Mouse (Mus musculus) heart, postnatal 0 days (tissue): ENCODE measurements around the gene Syn2. TPM values are rescaled to one million over a fixed set of nuclear protein-coding genes. Genes with fewer than 3 reads are reported as not detected.
A peak's percentile ranks its signal among the peaks of the same experiment; 100 is the strongest.

Source experiments
- ATAC-seq: fragments of 200-750 bp; cut with Nextera tagmentation; 2 replicates; pipeline ENCODE4 v1.8.0; 2017; ENCODE audit warnings: low read depth, moderate number of reproducible peaks, moderate library complexity; ENCODE audit not compliant: insufficient read depth
- DNase-seq: peaks from one replicate; pipeline ENCODE4 v3.0.0-alpha.2; 2016; ENCODE audit warnings: low spot score
- H3K27ac ChIP-seq: fragments of 300-500 bp; sonication (generic); 2 replicates; pipeline ENCODE4 v1.5.1; 2014; ENCODE audit warnings: low read depth, mild to moderate bottlenecking
- H3K27me3 ChIP-seq: fragments of 300-500 bp; sonication (generic); 2 replicates; pipeline ENCODE4 v1.6.1; 2014; ENCODE audit warnings: low read length, mixed read lengths; ENCODE audit not compliant: control insufficient read depth, insufficient read depth
- H3K36me3 ChIP-seq: fragments of 300-500 bp; sonication (generic); replicated peaks from 2 replicates; pipeline ENCODE4 v1.6.1; 2014; ENCODE audit warnings: low read length, mixed read lengths; ENCODE audit not compliant: control insufficient read depth, insufficient read depth
- H3K4me1 ChIP-seq: fragments of 300-500 bp; sonication (generic); 2 replicates; pipeline ENCODE4 v1.6.1; 2014; ENCODE audit warnings: antibody characterized with exemption; ENCODE audit not compliant: control insufficient read depth, insufficient read depth
- H3K4me2 ChIP-seq: fragments of 300-500 bp; sonication (generic); 2 replicates; pipeline ENCODE4 v1.6.1; 2014; ENCODE audit warnings: low read depth, mild to moderate bottlenecking, low read length, moderate library complexity
- H3K4me3 ChIP-seq: fragments of 300-500 bp; sonication (generic); 2 replicates; pipeline ENCODE4 v1.5.1; 2014; ENCODE audit warnings: low read depth, low read length
- H3K9ac ChIP-seq: fragments of 300-500 bp; sonication (generic); replicated peaks from 2 replicates; pipeline ENCODE4 v1.6.1; 2014; ENCODE audit warnings: low read depth, low read length, mixed read lengths
- H3K9me3 ChIP-seq: fragments of 300-500 bp; sonication (generic); replicated peaks from 2 replicates; pipeline ENCODE4 v1.6.1; 2016; ENCODE audit warnings: low read length; ENCODE audit not compliant: control insufficient read depth
- CTCF ChIP-seq: IDR thresholded peaks from 2 replicates; pipeline ENCODE4 v1.5.1; 2016; ENCODE audit warnings: antibody characterized with exemption, control low read depth, low read depth
- EP300 ChIP-seq: IDR thresholded peaks from 2 replicates; pipeline ENCODE4 v1.6.1; 2016; ENCODE audit warnings: antibody characterized with exemption, low read depth
- WGBS: fragments of 180-500 bp; shearing (Covaris S2); extraction: QIAGEN DNeasy Blood & Tissue Kit; methylation state at CpG from one replicate; pipeline ENCODE4 v1.1.7; 2014; 5-methylcytosine and 5-hydroxymethylcytosine counted together
- polyA plus RNA-seq: library from polyadenylated mRNA; unstranded; fragments of >200 nt; fragmentation: Nextera tagmentation; extraction: Ambion mirVana; gene quantifications from 2 replicates; pipeline ENCODE4 v1.2.1, GENCODE M21; 2015
- total RNA-seq: library from RNA; depleted of rRNA; stranded (reverse); fragments of >200 nt; gene quantifications from 2 replicates; pipeline ENCODE4 v1.2.3, GENCODE M21; 2014; ENCODE audit warnings: low replicate concordance

Syn2 gene
- total and polyA plus RNA-seq, 2 experiments from 2014 or later = 1.1 to 1.9 TPM

GRCm38 (mm10) chr6:115227529-115227928 lies 92.8 kb downstream of the Syn2 start:
- no peak for ATAC-seq

GRCm38 (mm10) chr6:115230557-115230956 lies 95.9 kb downstream of the Syn2 start:
- DNase-seq = no peak
- peak overlapping the region; percentile 77 for H3K27ac ChIP-seq
- WGBS = 61% methylated on average over 3 of the region's 3 CpGs

More at GRCm38 (mm10) chr6:115227529-115227928, 92.8 kb downstream of the Syn2 start:
- Histone ChIP-seq H3K36me3 (no peaks in the 10 kb centered on the region), H3K27me3 (0 out of 2 replicates have a peak, but pooled peaks cover 4% of the 10 kb centered on the region), H3K9ac (no peak overlapping the region), H3K4me2 (no peak overlapping the region), H3K4me1 (no peaks in the 10 kb centered on the region), H3K9me3 (no peaks in the 10 kb centered on the region), H3K4me3 (no peak overlapping the region), H3K27ac (no peak overlapping the region)
- no peak for TF ChIP-seq EP300
- TF ChIP-seq CTCF = peak; percentile 93
- 6% methylated on average over 2 of the region's 2 CpGs for WGBS
- DNase-seq = peak; percentile 68

GRCm38 (mm10) chr6:115231836-115232235 lies 97.1 kb downstream of the Syn2 start:
- Histone ChIP-seq H3K9me3 (no peaks in the 10 kb centered on the region), H3K9ac (no peak overlapping the region), H3K27me3 (peaks cover 31% of the 10 kb centered on the region)

More at GRCm38 (mm10) chr6:115230557-115230956, 95.9 kb downstream of the Syn2 start:
- no peak for ATAC-seq
- Histone ChIP-seq H3K27me3 (peaks cover 24% of the 10 kb centered on the region; the same call in 1 of the 2 replicates), H3K4me1 (no peaks in the 10 kb centered on the region), H3K4me3 (no peak overlapping the region), H3K9ac (no peak overlapping the region), H3K9me3 (no peaks in the 10 kb centered on the region), H3K36me3 (no peaks in the 10 kb centered on the region), H3K4me2 (no peak overlapping the region)
- TF ChIP-seq EP300 (no peak), CTCF (no peak)

GRCm38 (mm10) chr6:115232562-115232961 lies 97.9 kb downstream of the Syn2 start:
- H3K27ac ChIP-seq = peak overlapping the region; percentile 77
- 58% methylated on average over 1 of the region's 1 CpGs for WGBS
- H3K4me3 ChIP-seq = no peak overlapping the region
- H3K4me1 ChIP-seq = no peaks in the 10 kb centered on the region
- no peaks in the 10 kb centered on the region for H3K36me3 ChIP-seq
- ATAC-seq (peak; percentile 62), DNase-seq (peak; percentile 13)
- H3K9me3 ChIP-seq = no peaks in the 10 kb centered on the region
- H3K27me3 ChIP-seq = peaks cover 35% of the 10 kb centered on the region
- H3K9ac ChIP-seq = no peak overlapping the region
- TF ChIP-seq CTCF = no peak
- peak; percentile 95 for TF ChIP-seq EP300
- H3K4me2 ChIP-seq = no peak overlapping the region

More at GRCm38 (mm10) chr6:115231836-115232235, 97.1 kb downstream of the Syn2 start:
- TF ChIP-seq EP300 (no peak), CTCF (no peak)
- Histone ChIP-seq H3K27ac (peak overlapping the region; percentile 77), H3K4me1 (no peaks in the 10 kb centered on the region), H3K4me2 (no peak overlapping the region), H3K4me3 (no peak overlapping the region), H3K36me3 (no peaks in the 10 kb centered on the region)
- ATAC-seq = no peak
- DNase-seq = peak; percentile 12
- WGBS = 53% methylated on average over 4 of the region's 4 CpGs

- peak overlapping the region; percentile 72 for H3K27ac ChIP-seq
These were observed 103.6 kb downstream of the Syn2 start for GRCm38 (mm10) chr6:115238031-115239027.

More at GRCm38 (mm10) chr6:115238031-115239027, 103.6 kb downstream of the Syn2 start:
- H3K9ac ChIP-seq = no peak overlapping the region
- H3K9me3 ChIP-seq = no peaks in the 10 kb centered on the region
- 62% methylated on average over 9 of the region's 9 CpGs for WGBS
- H3K36me3 ChIP-seq = no peaks in the 10 kb centered on the region
- peaks cover 52% of the 10 kb centered on the region for H3K27me3 ChIP-seq
- no peak overlapping the region for H3K4me2 ChIP-seq
- TF ChIP-seq EP300 (peak; percentile 87), CTCF (no peak)
- ATAC-seq (peak; percentile 9; the same call in 1 of the 2 replicates), DNase-seq (no peak)
- H3K4me1 ChIP-seq = peaks cover 20% of the 10 kb centered on the region; the same call in 1 of the 2 replicates
- no peak overlapping the region for H3K4me3 ChIP-seq
